Mouse (Mus musculus) MEL (cell line): Measurements from ENCODE around the gene Sox11.

ENCODE experiments used
- CTCF ChIP-seq, 3 experiments: IDR thresholded peaks in 2 of 3; conservative IDR thresholded peaks in 1 of 3; 2 replicates each; pipeline ENCODE4 v1.5.1; 2011 to 2012; ENCODE audit warnings: low read length in 3 of 3, low read depth in 2 of 3, mild to moderate bottlenecking in 2 of 3, improper control_type of control experiment in 1 of 3, inconsistent platforms in 1 of 3, mixed read lengths in 1 of 3, moderate library complexity in 1 of 3; ENCODE audit not compliant: control insufficient read depth in 1 of 3, insufficient read depth in 1 of 3, poor library complexity in 1 of 3, severe bottlenecking in 1 of 3
- E2F4 ChIP-seq: IDR thresholded peaks from 2 replicates; pipeline ENCODE4 v1.6.1; 2011; ENCODE audit warnings: low read depth, low read length, improper control_type of control experiment, borderline replicate concordance
- EP300 ChIP-seq, 2 experiments: IDR thresholded peaks; 2 replicates each; pipeline ENCODE4 v1.6.1; 2011; ENCODE audit warnings: improper control_type of control experiment in 2 of 2, low read length in 2 of 2, low read depth in 1 of 2, mild to moderate bottlenecking in 1 of 2
- GATA1 ChIP-seq: IDR thresholded peaks from 2 replicates; pipeline ENCODE4 v1.6.1; 2011; ENCODE audit warnings: low read depth, low read length, improper control_type of control experiment
- MAZ ChIP-seq: IDR thresholded peaks from 2 replicates; pipeline ENCODE4 v1.6.1; 2012; ENCODE audit warnings: low read depth, mild to moderate bottlenecking, inconsistent platforms, low read length, improper control_type of control experiment
- MYC ChIP-seq: IDR thresholded peaks from 2 replicates; pipeline ENCODE4 v1.6.1; 2011; ENCODE audit warnings: low read depth, mild to moderate bottlenecking, low read length, improper control_type of control experiment, moderate library complexity
- NELFE ChIP-seq: IDR thresholded peaks from 2 replicates; pipeline ENCODE4 v1.6.1; 2011; ENCODE audit warnings: low read depth, low read length, improper control_type of control experiment
- POLR2A ChIP-seq, 2 experiments: IDR thresholded peaks; 2 replicates each; pipeline ENCODE4 v1.6.1; 2011 to 2012; ENCODE audit warnings: low read length in 2 of 2, mild to moderate bottlenecking in 2 of 2, control low read depth in 1 of 2, improper control_type of control experiment in 1 of 2, low read depth in 1 of 2, moderate library complexity in 1 of 2; ENCODE audit not compliant: control insufficient read depth in 1 of 2, insufficient read depth in 1 of 2, poor library complexity in 1 of 2
- TBP ChIP-seq: IDR thresholded peaks from 2 replicates; pipeline ENCODE4 v1.8.0; 2011; ENCODE audit warnings: low read depth, low read length, improper control_type of control experiment
- TCF12 ChIP-seq: IDR thresholded peaks from 2 replicates; pipeline ENCODE4 v1.6.1; 2014; ENCODE audit warnings: low read depth, mild to moderate bottlenecking, inconsistent platforms, low read length, improper control_type of control experiment, moderate library complexity
- ZC3H11A ChIP-seq: IDR thresholded peaks from 2 replicates; pipeline ENCODE4 v1.6.1; 2012; ENCODE audit warnings: low read depth, mild to moderate bottlenecking, inconsistent platforms, low read length, improper control_type of control experiment

- TF ChIP-seq POLR2A (IDR thresholded peaks at IDR 0.05; ENCODE audit: control insufficient read depth in 1 of 2, insufficient read depth in 1 of 2, low read depth in 1 of 2, low read length in 2 of 2, poor library complexity in 1 of 2) (no peak), CTCF (IDR thresholded peaks at IDR 0.05 in 2 of 3, conservative IDR thresholded peaks at IDR 0.05 in 1 of 3; ENCODE audit: control insufficient read depth in 1 of 3, insufficient read depth in 1 of 3, low read depth in 2 of 3, low read length in 3 of 3, poor library complexity in 1 of 3, severe bottlenecking in 1 of 3) (no peak), MAZ (no peak), NELFE (no peak), TCF12 (no peak), EP300 (IDR thresholded peaks at IDR 0.05; ENCODE audit: low read depth in 1 of 2, low read length in 2 of 2) (no peak), MYC (no peak), GATA1 (no peak), E2F4 (no peak), ZC3H11A (no peak), TBP (no peak)
Measured at GRCm38 (mm10) chr12:27320705-27321104, 21.7 kb downstream of the Sox11 start.
